Mouse (Mus musculus): ENCODE data around the gene Mzf1.

Gene Mzf1

GRCm38 (mm10) chr7:13003380-13003779, 51.2 kb downstream of the Mzf1 start:
- no peak for DNase-seq (ENCODE audit: low read depth, low spot score)

GRCm38 (mm10) chr7:13001584-13001983, 53.0 kb downstream of the Mzf1 start:
- no peak for DNase-seq (ENCODE audit: low read depth, low spot score)

- DNase-seq (ENCODE audit: low read depth, low spot score): no peak
These were observed 55.7 kb downstream of the Mzf1 start, which contains the start of gene Trim28 for GRCm38 (mm10) chr7:12998851-12999250. Gene Trim28 (plus strand): TSS chr7:12999114.

- DNase-seq (ENCODE audit: low read depth, low spot score): no peak
These were observed 56.5 kb downstream of the Mzf1 start, which contains the start of gene Slc27a5 for GRCm38 (mm10) chr7:12998053-12998452. Gene Slc27a5 (minus strand): TSS chr7:12998192.

- no peak for DNase-seq (ENCODE audit: low read depth, low spot score)
These were observed 57.3 kb downstream of the Mzf1 start for GRCm38 (mm10) chr7:12997230-12997629.

GRCm38 (mm10) chr7:12995862-12996261, 58.7 kb downstream of the Mzf1 start:
- no peak for DNase-seq (ENCODE audit: low read depth, low spot score)

GRCm38 (mm10) chr7:12993148-12993547, 61.4 kb downstream of the Mzf1 start:
- no peak for DNase-seq (ENCODE audit: low read depth, low spot score)
